Mouse (Mus musculus) liver, embryonic 15.5 days (tissue): ENCODE data around the gene Ccdc9b. TPM values are rescaled to one million over a fixed set of nuclear protein-coding genes. Genes with fewer than 3 reads are reported as not detected.

Source experiments
- ATAC-seq: fragments of 200-750 bp; cut with Nextera tagmentation; 2 replicates; pipeline ENCODE4 v1.8.0; 2017; ENCODE audit warnings: moderate number of reproducible peaks, mild to moderate bottlenecking, moderate library complexity; ENCODE audit not compliant: insufficient read depth
- H3K27ac ChIP-seq: fragments of 300-500 bp; sonication (generic); replicated peaks from 2 replicates; pipeline ENCODE4 v1.5.1; 2015; ENCODE audit warnings: mild to moderate bottlenecking, inconsistent platforms
- H3K27me3 ChIP-seq: fragments of 300-500 bp; sonication (generic); 2 replicates; pipeline ENCODE4 v1.6.1; 2015; ENCODE audit warnings: mild to moderate bottlenecking, inconsistent platforms
- H3K36me3 ChIP-seq: fragments of 300-500 bp; sonication (generic); replicated peaks from 2 replicates; pipeline ENCODE4 v1.6.1; 2015; ENCODE audit warnings: moderate library complexity, mild to moderate bottlenecking, inconsistent platforms
- H3K4me1 ChIP-seq: fragments of 300-500 bp; sonication (generic); replicated peaks from 2 replicates; pipeline ENCODE4 v1.6.1; 2015; ENCODE audit warnings: inconsistent platforms
- H3K4me2 ChIP-seq: fragments of 300-500 bp; sonication (generic); 2 replicates; pipeline ENCODE4 v1.6.1; 2015; ENCODE audit warnings: moderate library complexity, mild to moderate bottlenecking, inconsistent platforms
- H3K4me3 ChIP-seq: fragments of 300-500 bp; sonication (generic); replicated peaks from 2 replicates; pipeline ENCODE4 v1.5.1; 2015; ENCODE audit warnings: mild to moderate bottlenecking, inconsistent platforms
- H3K9ac ChIP-seq: fragments of 300-500 bp; sonication (generic); 2 replicates; pipeline ENCODE4 v1.6.1; 2015; ENCODE audit warnings: moderate library complexity, mild to moderate bottlenecking, inconsistent platforms
- H3K9me3 ChIP-seq: fragments of 300-500 bp; sonication (generic); replicated peaks from 2 replicates; pipeline ENCODE4 v1.6.1; 2016; ENCODE audit warnings: inconsistent platforms
- WGBS: fragments of 180-500 bp; shearing (Covaris S2); methylation state at CpG from one replicate; pipeline ENCODE4 v1.1.7; 2015; ENCODE audit warnings: mixed read lengths; ENCODE audit not compliant: insufficient replicate concordance; 5-methylcytosine and 5-hydroxymethylcytosine counted together
- polyA plus RNA-seq: library from polyadenylated mRNA; unstranded; fragments of >200 nt; fragmentation: Nextera tagmentation; extraction: Ambion mirVana; gene quantifications from 2 replicates; pipeline ENCODE4 v1.2.1, GENCODE M21; 2015

Ccdc9b gene
- polyA plus RNA-seq, 1 experiment from 2014 or later = 0.20 TPM

- Histone ChIP-seq H3K27ac (no peak overlapping the region), H3K36me3 (no peaks in the 10 kb centered on the region), H3K9ac (no peak overlapping the region), H3K9me3 (no peaks in the 10 kb centered on the region), H3K4me1 (peaks cover 13% of the 10 kb centered on the region; the same call in 1 of the 2 replicates), H3K4me2 (no peak overlapping the region), H3K27me3 (peaks cover 59% of the 10 kb centered on the region), H3K4me3 (no peak overlapping the region)
- WGBS = 24% methylated on average over 8 of the region's 8 CpGs
- no peak for ATAC-seq
These were observed 32.4 kb downstream of the Ccdc9b start for GRCm38 (mm10) chr2:118729816-118730621.

- Histone ChIP-seq H3K27ac (peak overlapping the region; percentile 56), H3K4me2 (no peak overlapping the region), H3K36me3 (no peaks in the 10 kb centered on the region), H3K27me3 (peaks cover 58% of the 10 kb centered on the region), H3K9ac (no peak overlapping the region), H3K4me3 (no peak overlapping the region), H3K4me1 (peaks cover 15% of the 10 kb centered on the region), H3K9me3 (no peaks in the 10 kb centered on the region)
- 4% methylated on average over 4 of the region's 4 CpGs for WGBS
- 0 out of 2 replicates have a peak, but pooled peaks have one; percentile 34 for ATAC-seq
These were observed 33.3 kb downstream of the Ccdc9b start for GRCm38 (mm10) chr2:118729194-118729593.

GRCm38 (mm10) chr2:118728337-118728736 lies 34.1 kb downstream of the Ccdc9b start, which contains the start of gene Plcb2:
TSS of gene Plcb2 (minus strand) at chr2:118728438.
- ATAC-seq = peak; percentile 6; the same call in 1 of the 2 replicates
- H3K27ac ChIP-seq = peak within 1 kb of the TSS; percentile 56
- no peaks in the 10 kb centered on the region for H3K36me3 ChIP-seq
- peaks cover 23% of the 10 kb centered on the region for H3K4me1 ChIP-seq
- WGBS = 4% methylated on average over 7 of the region's 7 CpGs
- H3K4me2 ChIP-seq = peak within 1 kb of the TSS; percentile 43
- no peaks in the 10 kb centered on the region for H3K9me3 ChIP-seq
- H3K27me3 ChIP-seq = peaks cover 58% of the 10 kb centered on the region
- H3K9ac ChIP-seq = no peak within 1 kb of the TSS
- peak within 1 kb of the TSS; percentile 39 for H3K4me3 ChIP-seq

DNA sequence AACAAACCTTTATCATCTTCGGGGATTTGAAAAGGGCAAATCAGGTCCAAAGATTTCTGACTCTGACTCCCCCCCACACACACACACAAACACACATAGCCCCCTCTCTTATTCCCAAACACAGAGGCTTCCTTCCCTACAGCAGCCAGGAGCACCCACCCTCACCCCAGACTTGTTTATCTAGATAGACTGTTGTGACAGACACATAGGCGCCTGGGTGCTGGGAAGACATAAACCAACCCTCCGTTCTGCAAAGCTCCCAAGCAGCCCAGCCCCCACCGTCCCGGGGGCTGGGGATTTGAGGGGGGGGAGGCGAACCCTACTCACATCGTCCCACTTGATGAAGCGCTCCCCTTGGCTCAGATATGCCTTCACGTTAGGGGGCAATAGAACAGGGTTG lies 34.5 kb downstream of the Ccdc9b start:
- Histone ChIP-seq H3K4me3 (peak overlapping the region; percentile 39), H3K9ac (no peak overlapping the region), H3K4me1 (peaks cover 25% of the 10 kb centered on the region), H3K27me3 (peaks cover 59% of the 10 kb centered on the region), H3K9me3 (no peaks in the 10 kb centered on the region), H3K4me2 (peak overlapping the region; percentile 43), H3K36me3 (no peaks in the 10 kb centered on the region), H3K27ac (peak overlapping the region; percentile 56)
- 4% methylated on average over 9 of the region's 9 CpGs for WGBS
- ATAC-seq = no peak

GRCm38 (mm10) chr2:118726873-118727272 lies 35.6 kb downstream of the Ccdc9b start:
- Histone ChIP-seq H3K4me1 (peaks cover 25% of the 10 kb centered on the region), H3K9ac (no peak overlapping the region), H3K36me3 (no peaks in the 10 kb centered on the region), H3K27me3 (peaks cover 59% of the 10 kb centered on the region), H3K27ac (no peak overlapping the region), H3K4me3 (peak overlapping the region; percentile 39), H3K9me3 (no peaks in the 10 kb centered on the region), H3K4me2 (peak overlapping the region; percentile 43; the same call in 1 of the 2 replicates)
- WGBS = 50% methylated on average over 2 of the region's 2 CpGs
- no peak for ATAC-seq

DNA sequence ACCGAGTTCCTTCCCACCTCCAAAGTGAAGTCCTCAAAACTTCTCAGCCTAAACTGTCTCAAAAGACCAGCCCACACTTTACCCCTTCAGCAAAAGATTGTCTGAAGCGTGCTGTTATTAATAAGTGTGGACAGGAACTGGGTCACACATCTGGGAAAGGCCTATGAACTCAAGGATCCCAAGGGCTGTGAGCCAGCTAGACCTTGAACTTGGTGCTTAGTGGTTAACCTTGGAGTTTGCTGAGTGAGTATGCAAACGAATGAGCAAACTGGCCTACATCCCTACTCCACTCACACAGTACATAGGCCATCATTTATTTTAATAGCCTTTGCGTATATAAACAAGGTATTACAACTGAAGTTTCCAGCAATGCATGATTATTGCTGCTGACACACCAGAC lies 37.0 kb downstream of the Ccdc9b start:
- Histone ChIP-seq H3K9me3 (no peaks in the 10 kb centered on the region), H3K27ac (no peak overlapping the region), H3K36me3 (no peaks in the 10 kb centered on the region), H3K4me1 (peaks cover 25% of the 10 kb centered on the region), H3K4me2 (no peak overlapping the region), H3K4me3 (no peak overlapping the region), H3K9ac (no peak overlapping the region), H3K27me3 (peaks cover 52% of the 10 kb centered on the region)
- ATAC-seq = no peak
- WGBS = 50% methylated on average over 4 of the region's 4 CpGs

DNA sequence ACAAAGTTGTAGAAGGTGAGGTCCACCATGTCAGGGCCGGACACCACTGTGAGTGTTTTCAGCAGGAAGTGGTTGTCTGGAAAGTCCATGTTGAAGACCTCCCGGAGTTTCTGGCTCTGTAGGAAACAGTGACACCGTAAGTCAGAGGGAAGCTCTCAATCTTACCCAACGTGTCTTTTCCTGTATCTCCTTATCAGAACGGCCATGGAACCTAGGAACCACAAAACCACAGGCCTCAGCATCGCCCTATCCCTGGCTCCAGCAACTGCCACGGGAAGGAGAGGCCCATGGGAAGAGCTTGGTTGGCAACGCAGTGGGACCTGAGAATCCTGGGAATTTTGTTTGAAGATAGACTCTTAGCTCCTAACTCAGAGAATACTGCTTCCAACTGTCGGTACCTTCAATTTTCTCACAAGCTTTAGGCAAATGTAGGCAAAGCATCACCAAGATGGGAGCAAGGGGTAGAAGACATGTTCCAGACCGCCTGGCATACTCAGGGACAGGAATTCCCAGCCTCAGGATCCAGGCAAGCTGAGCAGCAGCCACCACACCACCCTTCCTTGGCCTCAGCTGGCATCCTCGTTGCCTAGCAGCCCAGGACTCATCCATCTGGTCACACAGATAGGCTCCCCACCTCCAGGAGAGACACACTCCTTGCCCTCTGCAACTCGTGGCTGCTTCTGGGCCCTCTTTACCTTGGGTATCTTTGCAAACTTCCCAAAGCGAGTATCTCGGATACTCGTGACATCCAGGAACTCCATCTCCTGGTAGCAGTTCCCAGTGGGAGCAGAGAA lies 38.6 kb downstream of the Ccdc9b start:
- no peaks in the 10 kb centered on the region for H3K36me3 ChIP-seq
- H3K4me3 ChIP-seq = no peak overlapping the region
- H3K27me3 ChIP-seq = peaks cover 40% of the 10 kb centered on the region; the same call in 1 of the 2 replicates
- H3K27ac ChIP-seq = no peak overlapping the region
- H3K4me1 ChIP-seq = peaks cover 15% of the 10 kb centered on the region
- H3K9ac ChIP-seq = no peak overlapping the region
- no peaks in the 10 kb centered on the region for H3K9me3 ChIP-seq
- 24% methylated on average over 15 of the region's 15 CpGs for WGBS
- 0 out of 2 replicates have a peak overlapping the region, but pooled peaks have one; percentile 3 for H3K4me2 ChIP-seq
- no peak for ATAC-seq

DNA sequence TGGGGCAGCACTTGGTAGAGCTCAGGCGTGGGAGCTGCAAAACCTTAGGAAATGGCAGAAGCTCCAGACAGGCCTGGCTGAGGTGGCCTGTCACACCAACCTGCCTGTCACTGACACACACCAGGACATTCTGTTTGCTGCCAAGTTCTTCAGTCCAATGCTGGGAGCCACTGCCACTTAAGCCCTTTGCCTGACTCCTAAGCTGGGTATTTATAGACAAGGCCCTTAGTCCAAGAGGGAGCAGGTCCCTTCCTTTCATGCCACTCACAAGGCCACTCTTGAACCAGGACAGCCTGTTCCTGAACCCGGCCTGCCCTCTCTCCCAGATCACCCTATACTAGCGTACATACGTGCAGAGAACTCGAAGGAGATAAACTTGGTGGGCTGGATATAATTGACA lies 45.8 kb downstream of the Ccdc9b start:
- 0 out of 2 replicates have a peak, but pooled peaks cover under 1% of the 10 kb centered on the region for H3K4me1 ChIP-seq
- WGBS = 60% methylated on average over 5 of the region's 5 CpGs
- H3K27me3 ChIP-seq = peaks cover 21% of the 10 kb centered on the region
- H3K36me3 ChIP-seq = no peaks in the 10 kb centered on the region
- H3K4me3 ChIP-seq = no peak overlapping the region
- H3K27ac ChIP-seq = no peak overlapping the region
- no peak overlapping the region for H3K4me2 ChIP-seq
- no peaks in the 10 kb centered on the region for H3K9me3 ChIP-seq
- ATAC-seq = no peak
- no peak overlapping the region for H3K9ac ChIP-seq

DNA sequence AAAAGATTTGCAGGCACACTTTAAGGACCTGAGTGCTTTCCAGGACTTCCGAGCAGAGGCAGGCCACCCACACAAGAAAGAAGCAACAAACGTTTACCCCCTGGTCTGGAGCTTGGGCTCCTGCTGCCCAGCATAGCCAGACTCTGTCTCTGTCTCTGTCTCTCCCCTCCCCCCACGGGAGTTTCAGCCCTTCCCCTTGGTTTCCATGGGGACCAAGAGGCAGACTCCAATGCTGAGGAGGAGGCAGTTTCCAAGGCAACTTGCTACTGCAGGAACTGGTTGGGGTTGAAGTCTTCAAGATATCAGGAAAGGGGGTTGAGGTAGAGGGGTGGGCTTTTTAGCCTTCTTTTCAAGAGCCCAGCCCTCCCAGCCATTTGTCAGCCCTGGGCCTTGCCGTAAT lies 48.2 kb downstream of the Ccdc9b start:
- Histone ChIP-seq H3K4me1 (peaks cover 21% of the 10 kb centered on the region), H3K36me3 (no peaks in the 10 kb centered on the region), H3K4me3 (no peak overlapping the region), H3K27ac (no peak overlapping the region), H3K27me3 (peaks cover 46% of the 10 kb centered on the region), H3K9me3 (no peaks in the 10 kb centered on the region), H3K4me2 (no peak overlapping the region), H3K9ac (no peak overlapping the region)
- 50% methylated on average over 4 of the region's 4 CpGs for WGBS
- no peak for ATAC-seq

GRCm38 (mm10) chr2:118713631-118714030 lies 48.8 kb downstream of the Ccdc9b start:
- H3K27me3 ChIP-seq = peaks cover 52% of the 10 kb centered on the region
- H3K9me3 ChIP-seq = no peaks in the 10 kb centered on the region
- no peak overlapping the region for H3K4me3 ChIP-seq
- peaks cover 23% of the 10 kb centered on the region for H3K4me1 ChIP-seq
- H3K4me2 ChIP-seq = no peak overlapping the region
- WGBS = 66% methylated on average over 6 of the region's 6 CpGs
- H3K36me3 ChIP-seq = no peaks in the 10 kb centered on the region
- no peak overlapping the region for H3K9ac ChIP-seq
- ATAC-seq = no peak
- H3K27ac ChIP-seq = no peak overlapping the region

DNA sequence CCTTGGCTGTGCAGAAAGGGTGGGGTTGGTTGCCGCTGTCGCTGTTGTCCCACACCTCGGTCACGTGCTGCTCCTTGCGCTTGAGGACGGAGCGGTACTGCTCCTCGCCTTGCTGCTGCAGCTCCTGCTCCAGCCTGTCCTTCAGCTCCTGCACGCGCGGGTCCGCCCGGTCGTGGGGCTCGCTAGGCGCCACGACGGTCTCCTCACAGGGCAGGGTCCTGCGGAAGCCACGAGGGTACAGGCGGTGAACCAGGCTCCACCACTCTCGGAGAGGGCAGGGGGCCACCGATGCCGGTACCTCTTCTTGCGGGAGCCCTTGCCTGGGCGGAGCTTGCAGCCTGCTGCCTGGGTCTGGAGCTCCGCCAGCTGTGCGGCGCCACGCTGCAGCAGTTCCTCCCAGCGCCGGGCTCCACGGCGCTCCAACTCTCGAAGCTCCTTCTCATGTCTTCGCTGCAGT lies 51.4 kb downstream of the Ccdc9b start:
- 27% methylated on average over 36 of the region's 36 CpGs for WGBS
- Histone ChIP-seq H3K4me2 (peak overlapping the region; percentile 56), H3K27me3 (peaks cover 77% of the 10 kb centered on the region), H3K9ac (no peak overlapping the region), H3K9me3 (no peaks in the 10 kb centered on the region), H3K27ac (no peak overlapping the region), H3K36me3 (no peaks in the 10 kb centered on the region), H3K4me3 (0 out of 2 replicates have a peak overlapping the region, but pooled peaks have one; percentile 12), H3K4me1 (peaks cover 23% of the 10 kb centered on the region)
- no peak for ATAC-seq
